Mouse (Mus musculus) erythroblast, embryonic 14.5 days (primary cell): Measurements from ENCODE around the gene Ifit3.

Source experiments
- GATA1 ChIP-seq: IDR thresholded peaks from 2 replicates; pipeline ENCODE4 v1.6.1; 2012; ENCODE audit warnings: low read length, inconsistent platforms, mixed read lengths
- TAL1 ChIP-seq: IDR thresholded peaks from 3 replicates; pipeline ENCODE4 v1.6.1; 2012; ENCODE audit warnings: low read length, inconsistent platforms, mixed read lengths

DNA sequence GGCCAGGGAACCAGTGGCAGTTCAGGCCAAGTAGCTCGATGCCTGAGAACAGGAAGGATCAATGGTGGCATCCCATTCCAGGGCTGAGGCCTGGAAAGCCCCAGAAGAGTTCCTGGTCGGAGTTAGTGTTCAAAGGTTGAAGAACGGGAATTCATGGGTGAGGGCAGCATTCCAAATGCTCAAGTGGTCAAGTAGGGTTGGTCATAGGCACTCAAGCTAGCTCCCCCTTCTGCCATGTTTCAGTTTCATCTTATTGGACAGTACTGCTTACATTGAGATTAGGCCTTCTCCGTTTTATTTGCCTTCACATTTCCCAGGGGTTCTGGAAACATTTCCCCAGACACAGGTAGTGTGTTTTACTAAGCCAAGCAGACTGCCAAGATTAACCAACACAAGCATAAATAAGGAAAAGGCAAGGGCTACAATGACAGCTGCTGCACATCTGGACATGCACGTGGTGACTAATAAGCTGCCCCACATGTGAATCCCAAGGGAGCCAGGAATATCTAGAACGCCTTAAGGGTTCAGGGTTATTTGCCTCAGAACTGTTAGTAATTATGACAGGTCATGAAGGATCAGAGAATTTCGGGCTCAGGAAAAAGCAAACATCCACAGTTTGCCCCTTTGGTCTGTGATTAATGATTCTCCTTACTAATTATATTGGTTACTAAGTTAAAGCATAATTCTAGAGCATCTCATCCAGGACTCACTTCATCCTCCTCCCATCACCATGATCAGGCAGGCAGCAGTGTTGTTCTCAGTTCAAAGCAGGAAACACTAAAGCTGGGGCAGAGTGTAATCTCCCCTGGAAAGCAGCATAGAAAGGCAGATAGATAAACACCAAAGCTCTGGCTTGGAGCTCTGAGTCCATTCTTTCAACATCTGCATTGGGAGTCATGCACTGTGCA is 14.1 kb upstream of the Ifit3 start:
- no peak for TF ChIP-seq TAL1
- TF ChIP-seq GATA1 = no peak
